Mouse (Mus musculus): ENCODE data around the gene Ucp2. TPM values are rescaled to one million over a fixed set of nuclear protein-coding genes. Genes with fewer than 3 reads are reported as not detected.

Gene Ucp2
- polyA plus RNA-seq, 1 experiment from 2014 or later: 351 TPM

- 0 out of 2 replicates have a peak overlapping the region, but pooled peaks have one; percentile 32 for H3K9ac ChIP-seq (ENCODE audit: low read length)
- WGBS: 22% methylated on average over 10 of the region's 10 CpGs
- no peaks in the 10 kb centered on the region for H3K9me3 ChIP-seq (replicated peaks; ENCODE audit: control insufficient read depth, low read length)
- no peak overlapping the region for H3K4me2 ChIP-seq (ENCODE audit: low read depth, low read length)
- H3K27me3 ChIP-seq (ENCODE audit: control insufficient read depth, insufficient read depth, low read length): no peaks in the 10 kb centered on the region
- no peaks in the 10 kb centered on the region for H3K36me3 ChIP-seq (ENCODE audit: control insufficient read depth, insufficient read depth, low read length)
- no peak overlapping the region for H3K4me3 ChIP-seq (replicated peaks; ENCODE audit: low read length)
- no peak for ATAC-seq (ENCODE audit: insufficient read depth, low FRiP score)
- peaks cover 12% of the 10 kb centered on the region for H3K4me1 ChIP-seq (ENCODE audit: control insufficient read depth, insufficient read depth, low read length)
- H3K27ac ChIP-seq (ENCODE audit: low read length): peak overlapping the region; percentile 19; the same call in 1 of the 2 replicates
Measured at GRCm38 (mm10) chr7:100488474-100489048, 4.6 kb upstream of the Ucp2 start.

GRCm38 (mm10) chr7:100492391-100493116, 583 bp upstream of the Ucp2 start:
- Histone ChIP-seq H3K4me3 (replicated peaks; ENCODE audit: low read length) (peak overlapping the region; percentile 53), H3K4me1 (ENCODE audit: control insufficient read depth, insufficient read depth, low read length) (peaks cover 40% of the 10 kb centered on the region), H3K27ac (ENCODE audit: low read length) (peak overlapping the region; percentile 86), H3K4me2 (ENCODE audit: low read depth, low read length) (peak overlapping the region; percentile 85), H3K9ac (ENCODE audit: low read length) (peak overlapping the region; percentile 73), H3K36me3 (ENCODE audit: control insufficient read depth, insufficient read depth, low read length) (no peaks in the 10 kb centered on the region), H3K27me3 (ENCODE audit: control insufficient read depth, insufficient read depth, low read length) (no peaks in the 10 kb centered on the region), H3K9me3 (replicated peaks; ENCODE audit: control insufficient read depth, low read length) (no peaks in the 10 kb centered on the region)
- 4% methylated on average over 35 of the region's 36 CpGs for WGBS
- peak; percentile 83 for ATAC-seq (ENCODE audit: insufficient read depth, low FRiP score)

GRCm38 (mm10) chr7:100493484-100494414, 612 bp downstream of the Ucp2 start:
- Histone ChIP-seq H3K9me3 (replicated peaks; ENCODE audit: control insufficient read depth, low read length) (no peaks in the 10 kb centered on the region), H3K4me3 (replicated peaks; ENCODE audit: low read length) (peak overlapping the region; percentile 53), H3K27ac (ENCODE audit: low read length) (peak overlapping the region; percentile 80), H3K27me3 (ENCODE audit: control insufficient read depth, insufficient read depth, low read length) (no peaks in the 10 kb centered on the region), H3K36me3 (ENCODE audit: control insufficient read depth, insufficient read depth, low read length) (peaks cover 10% of the 10 kb centered on the region; the same call in 1 of the 2 replicates), H3K9ac (ENCODE audit: low read length) (peak overlapping the region; percentile 73), H3K4me1 (ENCODE audit: control insufficient read depth, insufficient read depth, low read length) (peaks cover 36% of the 10 kb centered on the region), H3K4me2 (ENCODE audit: low read depth, low read length) (peak overlapping the region; percentile 85)
- no peak for ATAC-seq (ENCODE audit: insufficient read depth, low FRiP score)
- WGBS: 20% methylated on average over 19 of the region's 19 CpGs

GRCm38 (mm10) chr7:100494415-100494831, 1.3 kb downstream of the Ucp2 start:
- Histone ChIP-seq H3K4me2 (ENCODE audit: low read depth, low read length) (peak overlapping the region; percentile 85), H3K9me3 (replicated peaks; ENCODE audit: control insufficient read depth, low read length) (no peaks in the 10 kb centered on the region), H3K9ac (ENCODE audit: low read length) (peak overlapping the region; percentile 73), H3K27me3 (ENCODE audit: control insufficient read depth, insufficient read depth, low read length) (no peaks in the 10 kb centered on the region), H3K4me1 (ENCODE audit: control insufficient read depth, insufficient read depth, low read length) (peaks cover 34% of the 10 kb centered on the region), H3K27ac (ENCODE audit: low read length) (peak overlapping the region; percentile 80), H3K36me3 (ENCODE audit: control insufficient read depth, insufficient read depth, low read length) (peaks cover 10% of the 10 kb centered on the region; the same call in 1 of the 2 replicates), H3K4me3 (replicated peaks; ENCODE audit: low read length) (peak overlapping the region; percentile 53)
- no peak for ATAC-seq (ENCODE audit: insufficient read depth, low FRiP score)
- WGBS: 71% methylated on average over 7 of the region's 7 CpGs

DNA sequence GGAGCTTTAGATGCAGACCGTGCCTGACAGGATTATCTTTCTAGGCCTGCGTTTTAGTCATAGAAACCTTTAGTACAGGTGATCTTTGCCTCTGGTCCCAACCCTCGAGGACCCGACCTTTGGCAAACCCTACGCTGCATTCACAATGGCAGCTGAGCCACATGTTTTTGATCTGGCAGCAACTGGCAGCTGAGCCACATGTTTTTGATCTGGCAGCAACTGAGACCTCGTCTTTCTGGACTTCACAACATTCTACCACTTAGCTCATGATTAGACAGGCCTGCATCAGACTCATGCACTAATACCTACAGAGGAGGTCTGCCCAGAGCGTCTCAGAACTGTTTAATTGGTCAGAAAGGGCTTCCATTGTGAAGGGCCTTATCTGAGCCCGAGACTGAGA, 1.9 kb downstream of the Ucp2 start:
- Histone ChIP-seq H3K4me3 (replicated peaks; ENCODE audit: low read length) (peak overlapping the region; percentile 53), H3K4me1 (ENCODE audit: control insufficient read depth, insufficient read depth, low read length) (peaks cover 34% of the 10 kb centered on the region), H3K9ac (ENCODE audit: low read length) (peak overlapping the region; percentile 73), H3K36me3 (ENCODE audit: control insufficient read depth, insufficient read depth, low read length) (peaks cover 10% of the 10 kb centered on the region; the same call in 1 of the 2 replicates), H3K4me2 (ENCODE audit: low read depth, low read length) (peak overlapping the region; percentile 85), H3K9me3 (replicated peaks; ENCODE audit: control insufficient read depth, low read length) (no peaks in the 10 kb centered on the region), H3K27ac (ENCODE audit: low read length) (peak overlapping the region; percentile 80), H3K27me3 (ENCODE audit: control insufficient read depth, insufficient read depth, low read length) (no peaks in the 10 kb centered on the region)
- ATAC-seq (ENCODE audit: insufficient read depth, low FRiP score): no peak
- 37% methylated on average over 8 of the region's 8 CpGs for WGBS

DNA sequence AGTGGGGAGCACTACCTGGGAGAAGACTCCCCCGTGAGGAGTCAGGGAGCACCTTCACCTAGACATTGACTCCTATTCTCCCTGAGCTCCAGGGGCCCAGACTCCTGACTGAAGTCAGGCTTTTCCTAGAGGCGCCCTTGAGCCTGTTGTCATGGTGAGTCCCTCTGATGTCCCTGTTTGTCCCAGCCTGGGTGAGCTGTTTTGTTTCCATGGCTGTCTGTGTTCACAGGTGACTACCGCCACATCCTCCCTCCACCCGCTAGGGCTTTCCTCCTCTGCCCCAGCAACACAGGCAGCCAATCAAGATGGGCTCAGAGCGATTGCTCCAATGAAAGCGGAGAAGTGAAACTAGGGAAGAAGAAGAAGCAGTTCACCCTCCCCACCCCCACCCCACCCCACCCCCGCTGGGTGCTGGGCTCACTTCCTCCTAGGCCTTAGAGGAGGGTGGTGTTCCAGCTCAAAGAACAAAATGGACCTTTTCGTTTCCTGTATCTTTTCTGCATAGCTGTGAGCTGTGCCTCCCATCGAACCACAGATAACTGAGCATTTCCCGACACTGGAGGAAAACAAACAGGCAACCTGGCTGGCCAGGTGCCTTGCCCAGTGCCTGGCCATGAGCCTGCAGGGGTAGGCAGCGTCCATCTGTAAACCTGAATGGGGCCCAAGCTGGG, 2.6 kb downstream of the Ucp2 start:
- peak; percentile 67 for ATAC-seq (ENCODE audit: insufficient read depth, low FRiP score)
- Histone ChIP-seq H3K27me3 (ENCODE audit: control insufficient read depth, insufficient read depth, low read length) (no peaks in the 10 kb centered on the region), H3K9ac (ENCODE audit: low read length) (peak overlapping the region; percentile 73), H3K27ac (ENCODE audit: low read length) (peak overlapping the region; percentile 80), H3K36me3 (ENCODE audit: control insufficient read depth, insufficient read depth, low read length) (peaks cover 10% of the 10 kb centered on the region; the same call in 1 of the 2 replicates), H3K9me3 (replicated peaks; ENCODE audit: control insufficient read depth, low read length) (no peaks in the 10 kb centered on the region), H3K4me2 (ENCODE audit: low read depth, low read length) (peak overlapping the region; percentile 85), H3K4me3 (replicated peaks; ENCODE audit: low read length) (peak overlapping the region; percentile 53), H3K4me1 (ENCODE audit: control insufficient read depth, insufficient read depth, low read length) (peaks cover 34% of the 10 kb centered on the region)
- 21% methylated on average over 11 of the region's 11 CpGs for WGBS

DNA sequence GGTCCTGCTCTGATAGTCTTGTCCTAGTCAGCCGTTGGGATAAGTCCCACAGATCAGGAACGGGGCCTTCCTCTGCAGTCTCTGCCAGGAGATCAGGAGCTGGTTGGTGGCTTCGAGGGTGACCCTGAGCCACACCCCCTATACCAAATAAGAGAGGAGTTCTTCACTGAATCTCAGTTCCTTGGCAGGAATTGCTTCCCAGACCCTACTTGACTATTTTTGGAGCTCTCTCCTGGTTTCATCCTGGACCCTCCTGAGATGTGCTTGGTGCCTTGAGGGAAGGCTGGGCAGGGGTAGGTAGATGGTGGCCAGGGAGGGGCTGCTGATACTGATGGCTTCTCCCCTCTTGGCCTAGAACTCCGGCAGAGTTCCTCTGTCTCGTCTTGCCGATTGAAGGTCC, 3.2 kb downstream of the Ucp2 start:
- Histone ChIP-seq H3K27ac (ENCODE audit: low read length) (peak overlapping the region; percentile 67), H3K36me3 (ENCODE audit: control insufficient read depth, insufficient read depth, low read length) (peaks cover 10% of the 10 kb centered on the region; the same call in 1 of the 2 replicates), H3K9me3 (replicated peaks; ENCODE audit: control insufficient read depth, low read length) (no peaks in the 10 kb centered on the region), H3K4me2 (ENCODE audit: low read depth, low read length) (peak overlapping the region; percentile 85), H3K27me3 (ENCODE audit: control insufficient read depth, insufficient read depth, low read length) (no peaks in the 10 kb centered on the region), H3K4me3 (replicated peaks; ENCODE audit: low read length) (peak overlapping the region; percentile 53), H3K4me1 (ENCODE audit: control insufficient read depth, insufficient read depth, low read length) (peaks cover 34% of the 10 kb centered on the region), H3K9ac (ENCODE audit: low read length) (peak overlapping the region; percentile 46)
- no peak for ATAC-seq (ENCODE audit: insufficient read depth, low FRiP score)
- 62% methylated on average over 6 of the region's 6 CpGs for WGBS

DNA sequence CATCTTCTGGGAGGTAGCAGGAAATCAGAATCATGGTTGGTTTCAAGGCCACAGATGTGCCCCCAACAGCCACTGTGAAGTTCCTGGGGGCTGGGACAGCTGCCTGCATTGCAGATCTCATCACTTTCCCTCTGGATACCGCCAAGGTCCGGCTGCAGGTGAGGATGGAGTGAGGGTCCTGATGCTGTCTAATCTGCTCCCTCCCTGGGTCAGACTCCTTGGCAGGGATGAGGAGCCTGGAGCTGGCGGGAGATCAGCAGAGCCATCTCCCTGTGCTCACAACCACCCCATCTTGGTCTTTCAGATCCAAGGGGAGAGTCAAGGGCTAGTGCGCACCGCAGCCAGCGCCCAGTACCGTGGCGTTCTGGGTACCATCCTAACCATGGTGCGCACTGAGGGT, 3.7 kb downstream of the Ucp2 start:
- Histone ChIP-seq H3K36me3 (ENCODE audit: control insufficient read depth, insufficient read depth, low read length) (peaks cover 10% of the 10 kb centered on the region; the same call in 1 of the 2 replicates), H3K27me3 (ENCODE audit: control insufficient read depth, insufficient read depth, low read length) (no peaks in the 10 kb centered on the region), H3K9ac (ENCODE audit: low read length) (no peak overlapping the region), H3K4me3 (replicated peaks; ENCODE audit: low read length) (no peak overlapping the region), H3K4me1 (ENCODE audit: control insufficient read depth, insufficient read depth, low read length) (peaks cover 34% of the 10 kb centered on the region), H3K4me2 (ENCODE audit: low read depth, low read length) (peak overlapping the region; percentile 85; the same call in 1 of the 2 replicates), H3K27ac (ENCODE audit: low read length) (no peak overlapping the region), H3K9me3 (replicated peaks; ENCODE audit: control insufficient read depth, low read length) (no peaks in the 10 kb centered on the region)
- no peak for ATAC-seq (ENCODE audit: insufficient read depth, low FRiP score)
- WGBS: 95% methylated on average over 9 of the region's 9 CpGs

Data from stomach, embryonic 16.5 days (tissue).